Mouse (Mus musculus): Measurements from ENCODE around the gene Klhl41.

- TF ChIP-seq POLR2A (IDR thresholded peaks at IDR 0.05; ENCODE audit: borderline replicate concordance, extremely low read depth, low read depth, low read length) (no peak), CTCF (IDR thresholded peaks at IDR 0.05; ENCODE audit: insufficient read depth, low read length) (no peak)
Observed at GRCm38 (mm10) chr2:69714126-69714525, 44.2 kb downstream of the Klhl41 start.
